In the genomic region with DNA sequence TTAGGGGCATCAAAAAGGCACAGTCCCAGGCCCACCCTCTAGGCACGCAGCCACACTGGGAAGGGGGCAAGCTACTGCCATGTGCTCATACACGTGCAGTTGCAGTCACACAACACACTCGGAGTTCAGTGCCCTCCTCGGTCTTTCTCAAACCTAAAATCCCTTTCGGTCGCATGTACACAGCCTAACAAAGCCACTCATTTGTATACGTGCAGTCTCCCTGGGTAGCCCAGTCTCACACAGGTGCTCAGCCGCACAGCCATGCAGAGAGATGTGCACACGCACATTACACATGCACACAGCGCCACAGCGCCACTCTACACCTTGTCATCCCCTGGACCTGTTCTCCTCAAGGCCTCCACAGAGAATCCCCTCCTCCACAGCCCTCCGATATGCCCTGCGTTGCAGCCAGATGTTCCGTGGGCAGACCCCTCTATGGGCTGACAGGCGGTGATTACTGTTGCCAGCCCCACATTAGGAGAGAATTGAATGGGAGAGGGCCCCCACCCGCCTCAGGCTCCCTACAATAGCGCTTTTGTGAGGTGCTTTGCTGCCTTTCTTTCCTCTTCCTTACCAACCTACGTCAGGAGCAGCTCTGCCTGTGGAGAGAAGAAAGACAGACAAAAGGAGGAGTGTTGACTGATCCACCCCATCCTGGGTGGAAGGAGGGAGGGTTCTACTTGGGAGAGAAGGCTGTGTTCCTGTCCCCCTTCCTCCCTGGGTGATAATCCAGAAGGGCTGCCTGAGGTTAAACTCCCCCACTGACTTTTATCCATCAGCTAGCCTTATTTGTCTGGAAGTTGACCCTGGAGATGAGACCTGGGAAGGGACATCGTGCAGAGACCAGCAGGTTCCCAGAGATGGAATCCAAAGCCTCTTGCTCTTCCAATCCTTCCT, we compare ENCODE assay signal across 7 mouse cellular contexts. TPM values are rescaled to one million over a fixed set of nuclear protein-coding genes. Genes with fewer than 3 reads are reported as not detected.
DNase-seq lines count a peak whose midpoint lies in the region; ATAC-seq lines count a peak whose summit lies in the region.

No protein-coding gene starts in this region.

- ATAC-seq in forebrain, embryonic 14.5 days, result peak; percentile 75
- ATAC-seq in midbrain, embryonic 15.5 days (replicated peaks), result peak; percentile 89

- H3K4me1 ChIP-seq in forebrain, embryonic 14.5 days (ENCODE audit: control insufficient read depth, insufficient read depth, low read length), result peaks cover 42% of the 10 kb centered on the region
- H3K4me1 ChIP-seq in midbrain, embryonic 15.5 days, result peaks cover 46% of the 10 kb centered on the region

- peak overlapping the region; percentile 41 for H3K9ac ChIP-seq in forebrain, embryonic 14.5 days (ENCODE audit: low read length)
- H3K9ac ChIP-seq in midbrain, embryonic 15.5 days, result peak overlapping the region; percentile 37

- H3K27me3 ChIP-seq in forebrain, embryonic 14.5 days (replicated peaks; ENCODE audit: control insufficient read depth, insufficient read depth, low read length), result no peaks in the 10 kb centered on the region
- H3K27me3 ChIP-seq in midbrain, embryonic 15.5 days (replicated peaks), result no peaks in the 10 kb centered on the region

- H3K4me3 ChIP-seq in forebrain, embryonic 14.5 days (ENCODE audit: low read depth, low read length), result no peak overlapping the region
- H3K4me3 ChIP-seq in midbrain, embryonic 15.5 days, result no peak overlapping the region; the same call in 1 of the 2 replicates

- H3K27ac ChIP-seq in forebrain, embryonic 14.5 days (ENCODE audit: low read depth, low read length), result peak overlapping the region; percentile 40; the same call in 1 of the 2 replicates
- H3K27ac ChIP-seq in midbrain, embryonic 15.5 days, result peak overlapping the region; percentile 64

- peak; percentile 17 for DNase-seq in ovary, adult 18-20 months (ENCODE audit: low spot score)
- no peak for DNase-seq in ovary, postnatal 36 days (ENCODE audit: low spot score)
- DNase-seq in forebrain, embryonic 14.5 days (ENCODE audit: low spot score), result peak; percentile 74
- DNase-seq in layer of hippocampus, postnatal 10 days (ENCODE audit: low spot score in 2 of 2), result peak; percentile 42 to 53
- DNase-seq in thymus, adult 18-20 months, result no peak
- DNase-seq in kidney, adult 11 months, result no peak

- 3% methylated on average over 19 of the region's 19 CpGs for WGBS in forebrain, embryonic 14.5 days
- 8% methylated on average over 19 of the region's 19 CpGs for WGBS in midbrain, embryonic 15.5 days

- peak overlapping the region; percentile 44 for H3K4me2 ChIP-seq in forebrain, embryonic 14.5 days (ENCODE audit: low read length)
- H3K4me2 ChIP-seq in midbrain, embryonic 15.5 days, result peak overlapping the region; percentile 49

- no peaks in the 10 kb centered on the region for H3K9me3 ChIP-seq in forebrain, embryonic 14.5 days (replicated peaks; ENCODE audit: control insufficient read depth, low read length)
- no peaks in the 10 kb centered on the region for H3K9me3 ChIP-seq in midbrain, embryonic 15.5 days

- H3K36me3 ChIP-seq in forebrain, embryonic 14.5 days (ENCODE audit: control insufficient read depth, insufficient read depth, low read length), result no peaks in the 10 kb centered on the region
- no peaks in the 10 kb centered on the region for H3K36me3 ChIP-seq in midbrain, embryonic 15.5 days (replicated peaks)

RNA-seq across cellular contexts. Expression of gene Olfml3, which starts 3.8 kb away (rescaled TPM):
- polyA plus RNA-seq in forebrain, embryonic 14.5 days (2014; fragmentation: Nextera tagmentation; extraction: Ambion mirVana), result 5.6 and 6.3 TPM in 2 replicates
- total RNA-seq in layer of hippocampus, postnatal 10 days (2021), result 10 to 100 TPM; 10.1 to 11.4 TPM
- polyA plus RNA-seq in midbrain, embryonic 15.5 days (2015; fragmentation: Nextera tagmentation; extraction: Ambion mirVana), result 4.8 and 6.5 TPM in 2 replicates

RNA-seq across cellular contexts. Expression of gene Gm10964, which starts 5.1 kb away (rescaled TPM):
- polyA plus RNA-seq in forebrain, embryonic 14.5 days (2014; fragmentation: Nextera tagmentation; extraction: Ambion mirVana), result not detected in 2 replicates
- not detected for total RNA-seq in layer of hippocampus, postnatal 10 days (2021)
- polyA plus RNA-seq in midbrain, embryonic 15.5 days (2015; fragmentation: Nextera tagmentation; extraction: Ambion mirVana), result not detected in 2 replicates

RNA-seq across cellular contexts. Expression of gene Hipk1, which starts 57.3 kb away (rescaled TPM):
- polyA plus RNA-seq in forebrain, embryonic 14.5 days (2014; fragmentation: Nextera tagmentation; extraction: Ambion mirVana), result 15.5 and 16.2 TPM in 2 replicates
- total RNA-seq in layer of hippocampus, postnatal 10 days (2021), result 10 to 100 TPM; 68.1 to 77.3 TPM
- 13.0 and 13.2 TPM in 2 replicates for polyA plus RNA-seq in midbrain, embryonic 15.5 days (2015; fragmentation: Nextera tagmentation; extraction: Ambion mirVana)

Comparison
In these comparisons a context has a peak if more than half of its experiments do, and no peak if none do; other contexts are left out.
1. DNase-seq: peak in ovary, adult 18-20 months (single experiment), forebrain, embryonic 14.5 days (single experiment) and layer of hippocampus, postnatal 10 days (2 of 2); none in ovary, postnatal 36 days (single experiment), thymus, adult 18-20 months (0 of 2) and kidney, adult 11 months (single experiment).